Mouse (Mus musculus) gonadal fat pad, adult 2 months (tissue): Measurements from ENCODE around the gene Hibadh. TPM values are rescaled to one million over a fixed set of nuclear protein-coding genes. Genes with fewer than 3 reads are reported as not detected.

ENCODE experiments used
- DNase-seq: peaks from one replicate; pipeline ENCODE4 v3.0.0-alpha.2; 2012; ENCODE audit warnings: low read depth
- polyA plus RNA-seq: library from polyadenylated mRNA; depleted of rRNA; stranded (reverse); fragments of >200 nt; gene quantifications from 2 replicates; pipeline ENCODE4 v1.2.3, GENCODE M21; 2012

Gene Hibadh
- polyA plus RNA-seq, 1 experiment: 87.0 TPM

DNA sequence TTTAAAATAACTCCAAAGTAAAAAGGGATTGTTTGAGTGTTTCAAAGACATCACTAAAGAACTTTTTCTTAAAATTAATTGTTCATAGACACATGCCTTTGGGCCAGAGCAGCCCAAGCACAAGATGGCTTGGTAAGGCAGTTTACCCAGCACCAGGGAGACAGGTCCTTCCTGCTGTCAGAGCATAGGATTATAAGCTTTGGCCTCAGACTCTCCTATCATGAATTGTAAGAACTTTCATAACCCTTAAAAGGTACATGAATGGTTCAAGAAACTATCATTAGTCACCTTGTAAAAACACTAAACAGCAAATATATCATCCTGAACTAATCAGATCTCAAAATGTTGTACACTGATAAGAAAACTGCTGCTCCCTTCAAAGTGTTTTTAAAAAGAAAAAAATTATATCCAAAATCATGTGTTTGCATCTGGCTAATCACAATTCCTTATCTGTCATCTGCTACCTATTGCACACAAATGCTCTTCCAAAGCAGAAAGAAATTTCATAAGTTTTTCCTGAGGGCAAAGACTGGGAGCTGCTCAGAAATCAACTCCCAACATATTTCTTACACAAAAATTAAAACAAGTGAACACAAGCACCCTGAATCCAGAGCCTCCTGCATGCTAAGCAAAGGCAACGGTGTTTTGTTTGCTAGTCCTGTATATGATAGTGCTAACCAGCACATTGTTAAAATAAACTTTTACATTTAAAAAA lies 1.6 kb downstream of the Hibadh start:
- DNase-seq: peak; percentile 64

DNA sequence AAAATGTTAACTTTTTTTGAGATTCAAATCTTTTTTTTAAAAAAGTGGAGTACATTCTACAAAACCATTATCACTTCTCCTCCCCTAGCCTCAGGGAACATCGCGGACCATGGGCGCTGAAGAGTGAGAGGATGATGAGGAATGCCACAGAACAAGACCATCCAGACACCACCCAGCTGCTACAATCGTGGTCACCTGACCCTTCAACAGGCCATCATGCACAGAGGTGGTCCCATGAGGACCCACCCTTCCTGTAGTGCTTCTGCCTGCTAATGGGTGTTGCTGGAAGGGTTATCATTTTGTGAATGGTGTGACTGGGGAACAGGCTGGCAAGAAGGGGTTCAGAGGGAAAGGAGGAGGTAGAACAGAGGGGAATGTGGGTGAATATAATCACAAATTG lies 2.9 kb downstream of the Hibadh start:
- DNase-seq: no peak

DNA sequence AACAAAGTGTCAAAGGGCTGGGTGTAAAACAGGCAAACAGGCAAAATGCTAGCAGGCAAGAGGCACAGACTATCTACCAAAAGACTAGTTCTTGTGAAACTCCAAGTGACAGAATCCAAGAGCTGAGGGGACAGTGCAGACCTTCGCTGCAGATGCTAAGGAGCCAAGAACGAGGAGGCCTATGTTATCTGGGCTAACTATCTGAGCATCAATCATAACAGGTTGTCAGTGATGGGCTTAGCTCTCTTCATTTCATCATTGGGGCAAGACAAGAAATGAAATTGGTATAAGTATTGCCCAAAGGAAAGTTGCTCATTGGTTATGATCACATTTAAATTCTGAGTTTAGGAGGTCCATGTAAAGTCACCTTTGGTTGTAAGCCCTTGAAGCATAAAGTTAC lies 4.8 kb downstream of the Hibadh start:
- peak; percentile 78 for DNase-seq

DNA sequence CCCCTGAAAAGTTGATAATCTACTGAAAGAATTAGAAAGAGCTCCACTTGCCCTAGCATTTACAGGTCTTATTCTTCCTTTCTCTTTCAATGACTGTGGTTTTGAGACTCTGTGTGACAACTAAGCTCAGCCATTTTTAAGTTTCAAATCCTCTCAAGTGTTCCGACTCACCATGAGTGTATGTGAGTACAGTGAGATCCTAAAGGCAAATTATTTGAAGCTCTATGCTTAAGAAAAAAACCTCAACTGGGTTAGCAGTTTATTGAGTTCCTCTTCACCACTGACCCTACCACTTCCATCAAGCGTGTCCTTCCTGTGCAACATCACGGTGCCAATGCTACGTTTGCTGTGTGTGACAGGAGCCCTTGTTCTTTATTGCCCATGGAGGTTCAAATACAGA lies 9.6 kb downstream of the Hibadh start:
- no peak for DNase-seq

DNA sequence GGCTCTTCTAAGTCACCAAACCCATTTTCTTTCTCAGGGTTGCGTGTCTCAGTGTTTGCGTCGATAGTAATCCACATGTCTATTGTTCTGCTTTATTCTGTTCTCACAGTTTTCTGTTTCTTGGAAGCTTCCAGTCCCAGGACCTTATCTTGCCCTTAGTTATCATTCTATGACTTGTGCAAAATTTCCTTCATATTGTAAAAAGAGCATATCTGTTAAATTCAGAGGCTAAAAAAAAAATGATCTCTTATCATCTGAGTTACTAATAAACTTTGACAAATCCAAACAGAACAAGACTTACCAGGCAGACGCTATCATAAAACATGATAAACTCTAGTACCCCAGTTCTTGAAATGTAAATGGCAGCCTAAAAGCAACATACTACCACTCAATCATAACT lies 11.0 kb downstream of the Hibadh start:
- no peak for DNase-seq

DNA sequence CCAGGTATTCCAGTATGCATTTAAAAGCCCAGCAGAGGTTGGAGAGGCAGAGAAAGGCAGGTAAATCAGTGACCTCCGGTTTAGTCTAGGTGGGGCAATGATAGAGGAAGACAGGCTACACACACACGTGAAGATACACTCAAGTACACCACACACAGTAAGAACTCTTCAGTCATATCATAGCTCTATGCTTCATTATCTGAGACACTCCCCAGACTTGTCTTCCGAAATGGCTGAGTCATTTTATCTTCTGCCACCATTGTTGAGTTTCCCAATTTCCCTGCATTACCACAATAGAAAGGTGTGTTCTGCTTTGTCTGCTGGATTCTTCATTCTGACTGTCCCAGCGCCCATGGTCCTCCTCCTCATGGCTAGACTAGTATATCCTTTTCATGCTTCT lies 13.5 kb downstream of the Hibadh start:
- DNase-seq: no peak

DNA sequence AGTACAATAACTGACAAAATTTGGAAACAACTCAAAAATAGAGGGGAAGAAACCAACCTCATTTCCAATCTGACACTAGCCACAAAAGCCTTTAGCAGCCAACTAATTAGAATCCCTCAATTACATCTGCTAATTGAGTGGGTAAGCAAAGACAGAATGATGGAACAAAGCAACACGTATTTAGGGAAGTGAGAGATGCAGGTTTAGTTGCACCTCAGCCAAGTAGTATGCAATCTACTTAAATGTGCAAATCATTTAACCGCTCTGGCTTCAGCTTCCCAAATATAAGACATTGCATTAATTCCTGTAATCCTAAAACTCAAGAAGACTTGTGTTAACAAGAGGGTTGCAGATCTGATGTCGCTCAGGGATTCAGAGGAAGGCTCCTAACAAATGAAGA lies 16.4 kb downstream of the Hibadh start:
- no peak for DNase-seq

DNA sequence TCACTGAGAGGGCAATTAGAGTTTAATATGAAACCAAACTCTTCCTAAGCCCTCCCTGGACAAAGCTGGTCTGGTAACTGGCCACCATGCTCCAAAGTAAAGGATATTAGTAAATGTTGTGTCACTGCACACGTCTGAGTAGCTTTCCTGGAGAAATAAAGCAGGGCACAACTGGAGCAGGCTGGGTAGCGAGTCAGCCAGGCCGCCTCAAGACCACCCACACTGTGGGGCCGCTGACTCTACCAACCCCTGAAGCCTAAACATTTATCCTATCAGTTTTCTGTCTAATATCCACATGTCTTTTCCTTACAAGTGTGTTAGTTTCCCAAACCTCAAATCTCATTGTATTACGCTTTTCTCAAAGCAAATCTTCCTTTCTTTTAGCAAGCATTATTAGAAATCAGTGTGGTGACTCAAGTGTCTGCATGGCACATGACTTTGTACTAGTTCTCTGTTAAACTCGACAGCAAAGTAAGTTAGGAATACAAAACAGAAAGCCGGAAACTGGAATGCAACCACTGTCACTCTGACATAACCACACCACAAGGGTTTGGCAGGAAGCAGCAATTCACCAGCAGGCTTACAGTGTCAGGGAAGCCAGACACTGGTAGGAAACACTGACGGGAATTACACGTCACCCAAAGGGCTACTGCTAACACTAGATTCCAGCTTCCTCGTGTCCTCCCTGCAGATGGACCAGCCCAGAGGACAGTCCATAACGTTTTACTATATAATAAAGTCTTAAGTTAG lies 18.3 kb downstream of the Hibadh start:
- DNase-seq: no peak

DNA sequence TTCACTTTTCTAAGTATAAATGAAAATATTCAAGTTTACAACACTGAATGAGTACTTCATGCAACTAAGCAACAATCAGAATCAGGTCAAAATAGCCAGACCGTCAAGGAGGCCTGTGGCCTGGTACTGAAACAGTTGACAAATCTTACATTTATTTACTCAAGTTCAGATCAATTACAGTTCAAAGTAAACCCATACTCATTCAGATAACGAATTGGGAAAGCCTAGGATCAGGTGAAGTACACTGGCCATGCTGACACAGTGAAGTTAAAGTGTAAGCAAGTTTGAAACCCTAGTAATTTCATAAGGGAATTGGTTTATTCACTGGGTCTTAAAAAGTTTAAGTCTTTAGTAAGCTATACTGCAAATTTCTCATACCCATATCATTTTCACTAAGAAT lies 20.1 kb downstream of the Hibadh start:
- no peak for DNase-seq

DNA sequence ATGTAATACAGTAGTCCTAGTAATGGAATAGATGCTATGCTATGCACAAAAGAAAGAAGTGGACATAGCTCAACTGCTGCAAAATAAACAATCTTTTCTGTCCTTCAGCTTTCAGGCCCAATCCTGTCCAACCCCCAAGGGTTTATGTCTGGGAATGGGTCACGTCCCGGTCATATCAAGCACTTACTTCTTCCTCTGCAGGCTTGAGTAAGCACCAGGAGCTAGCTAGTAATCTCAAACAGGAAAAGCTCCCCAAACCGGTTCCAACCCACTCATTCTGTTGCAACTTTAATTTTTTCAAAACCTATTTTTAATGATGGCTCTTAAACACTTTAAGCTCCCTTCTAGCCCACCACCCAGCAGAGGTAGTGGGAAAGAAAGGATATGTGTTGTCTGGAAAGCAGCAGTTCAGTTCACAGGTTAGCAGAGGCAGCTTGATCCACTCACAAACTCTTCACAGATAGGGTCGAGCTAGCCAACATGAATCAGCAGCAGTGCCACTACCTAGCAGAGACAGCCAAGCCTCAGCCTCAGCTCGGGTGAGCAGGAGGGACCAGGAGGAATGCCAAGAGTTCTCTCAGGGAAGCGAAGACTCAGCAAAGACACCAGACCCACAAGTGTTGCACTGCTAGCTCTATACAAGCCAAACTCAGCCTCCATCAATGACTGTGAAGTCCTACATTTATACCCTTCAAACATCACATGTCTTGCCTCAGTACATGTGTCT lies 30.4 kb downstream of the Hibadh start:
- peak; percentile 96 for DNase-seq

DNA sequence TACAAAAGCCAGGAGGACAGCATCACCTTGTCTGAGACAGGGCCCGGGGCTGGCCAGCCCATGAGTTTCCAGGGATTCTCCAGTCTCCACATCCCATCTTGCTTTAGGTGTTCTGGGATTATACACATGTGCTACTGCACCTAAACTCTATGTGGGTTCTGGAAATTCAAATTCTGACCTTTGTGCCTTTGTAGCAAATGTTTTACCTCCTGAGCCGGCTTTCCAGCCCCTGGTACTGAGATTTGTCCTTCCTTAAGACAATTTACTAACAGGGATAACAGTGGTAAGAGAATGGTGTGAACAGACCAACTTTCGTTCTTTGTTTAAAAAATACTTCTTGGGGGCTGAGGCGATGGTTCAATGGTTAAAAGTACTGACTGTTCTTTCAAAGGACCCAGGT lies 32.1 kb downstream of the Hibadh start:
- DNase-seq: no peak

DNA sequence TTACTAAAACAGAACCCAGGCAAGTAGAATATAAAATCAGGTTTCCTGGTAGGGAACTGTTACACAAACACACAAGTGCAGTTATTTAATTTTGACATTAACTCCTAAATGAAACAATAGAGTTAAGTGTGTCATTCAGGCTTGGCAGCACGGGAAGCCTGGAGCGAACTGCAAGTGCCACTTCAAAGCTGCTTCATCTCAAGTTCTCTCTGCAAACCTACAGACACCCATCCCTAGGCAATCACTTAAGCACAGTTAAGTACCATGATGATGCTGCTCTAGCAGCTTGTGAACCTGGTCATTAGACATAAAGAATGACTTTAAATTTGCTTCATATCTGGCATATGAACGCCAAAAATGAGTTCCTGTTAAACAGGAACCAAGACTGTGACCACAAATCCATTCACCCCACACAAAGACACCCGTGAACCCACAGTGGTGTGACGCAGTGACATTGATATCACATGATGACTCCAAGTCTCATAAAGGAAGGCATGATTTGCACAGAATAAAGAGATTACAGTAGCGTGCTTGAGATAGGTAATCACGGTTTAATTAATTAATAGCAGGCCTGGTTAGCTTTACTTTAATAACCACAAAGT lies 33.3 kb downstream of the Hibadh start:
- no peak for DNase-seq

DNA sequence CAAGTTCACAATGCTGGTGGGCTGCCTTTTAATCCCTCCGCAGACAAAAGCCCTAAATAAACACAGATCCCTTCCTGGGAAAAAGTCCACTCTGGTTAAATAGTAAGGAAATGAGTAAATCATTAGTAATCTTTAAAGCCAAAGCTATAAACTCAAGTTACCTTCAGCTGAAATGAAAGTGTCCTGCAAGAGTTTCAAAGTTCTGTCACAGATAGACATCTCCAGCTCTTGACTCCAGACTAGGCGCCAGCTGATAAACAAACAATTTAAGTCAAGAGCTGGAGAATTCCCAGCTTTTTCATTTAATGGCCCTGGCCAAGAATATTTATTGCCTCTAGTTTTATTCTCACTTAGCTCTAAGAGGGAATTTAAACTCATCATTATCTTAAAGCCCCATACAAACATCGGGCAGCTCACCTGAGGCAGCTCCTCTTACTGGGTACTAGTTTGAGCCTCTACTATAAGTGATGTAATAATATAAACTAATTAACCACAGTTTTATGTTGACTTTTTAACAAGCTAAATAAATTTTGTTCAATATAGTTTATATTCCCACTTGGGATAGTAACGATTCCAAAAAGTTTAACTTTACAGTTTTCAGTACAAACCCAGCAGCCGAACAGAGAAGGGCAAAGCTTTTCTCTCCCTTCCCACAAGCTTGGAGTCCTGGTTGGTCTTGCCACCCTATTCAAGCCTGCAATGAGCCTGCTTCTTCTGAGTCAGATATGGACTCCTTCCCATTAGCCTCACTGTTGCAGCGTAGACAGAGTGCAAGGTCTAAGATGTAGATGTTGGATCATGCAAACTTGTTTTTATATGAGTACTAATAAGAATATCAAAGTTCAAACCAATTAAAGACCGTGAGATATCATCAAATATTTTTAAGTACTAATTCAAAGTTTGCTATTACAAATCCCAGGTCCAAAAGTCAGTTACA lies 38.2 kb downstream of the Hibadh start:
- DNase-seq: no peak

DNA sequence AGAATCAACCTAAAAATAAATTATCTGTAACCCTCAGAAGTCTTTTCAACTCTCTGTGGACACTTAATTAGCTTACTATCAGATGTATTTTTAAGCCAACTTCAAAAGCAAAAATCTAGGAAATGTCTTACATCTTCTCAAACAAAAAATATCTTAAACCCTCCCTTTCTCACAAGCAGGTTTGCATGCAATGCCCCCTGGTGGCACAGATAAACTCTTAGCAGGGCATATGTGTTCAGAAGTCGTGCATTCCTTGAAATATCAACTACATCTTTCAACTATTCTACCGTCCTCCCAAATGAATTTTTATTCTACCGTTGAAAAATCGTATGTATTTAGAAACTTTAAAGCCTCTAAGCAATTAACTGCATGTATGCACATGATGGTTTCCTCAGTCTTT lies 39.1 kb downstream of the Hibadh start:
- DNase-seq: no peak

DNA sequence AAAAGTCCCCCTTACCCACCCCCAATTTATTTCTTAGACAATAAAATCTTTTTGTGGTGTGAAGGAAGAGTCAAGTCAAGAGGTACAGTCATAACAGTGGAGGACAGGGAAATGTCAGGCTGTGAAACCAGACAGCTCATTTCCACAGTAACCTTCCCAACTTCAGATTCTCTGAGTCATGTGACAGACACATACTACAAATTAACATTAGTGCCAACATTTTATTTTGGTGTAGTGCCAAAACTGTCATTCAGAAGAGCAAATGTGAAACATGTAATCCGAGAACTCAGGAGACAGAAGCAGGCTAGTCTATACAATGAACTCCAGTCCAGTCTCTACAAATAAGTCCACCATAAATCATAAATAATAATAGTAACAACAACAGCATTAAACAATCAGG lies 45.4 kb downstream of the Hibadh start:
- no peak for DNase-seq

DNA sequence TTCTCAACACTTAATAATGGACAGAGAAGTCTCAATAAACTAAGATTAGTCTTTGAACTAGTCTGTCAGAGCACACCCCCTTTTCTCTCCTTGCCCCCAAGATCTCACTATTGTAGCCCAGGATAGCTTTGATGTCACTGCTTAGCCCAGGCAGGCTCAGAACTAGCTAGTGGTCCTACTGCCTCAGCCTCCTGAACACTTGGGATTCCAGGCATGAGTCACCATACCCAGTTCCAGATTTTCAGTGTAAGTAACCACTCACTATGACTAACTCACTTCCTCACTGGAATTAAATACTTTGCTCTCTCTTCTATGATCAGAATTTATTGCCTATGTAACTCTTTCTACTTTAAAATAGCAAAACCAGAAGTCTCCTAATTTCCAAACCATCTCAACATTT lies 53.6 kb downstream of the Hibadh start:
- no peak for DNase-seq

DNA sequence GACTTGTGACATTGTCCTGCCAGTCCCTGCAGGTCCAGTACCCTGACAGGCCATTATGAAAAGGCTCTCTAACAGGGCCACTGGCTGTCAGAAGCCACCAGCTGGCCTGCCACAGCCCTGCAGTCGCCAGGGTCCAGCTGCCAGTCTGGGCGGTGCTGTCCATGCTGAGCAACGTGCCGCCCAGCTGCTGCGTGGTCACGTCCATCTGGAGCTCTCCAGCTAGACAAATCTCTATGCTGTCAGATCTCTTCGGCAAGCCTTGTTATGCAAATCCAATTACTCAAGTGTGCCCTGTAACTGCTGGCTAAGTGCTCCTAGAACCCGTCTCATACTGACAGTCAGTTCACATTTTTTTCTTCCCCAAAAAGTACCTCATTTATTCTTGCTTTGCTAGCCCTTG lies 55.8 kb downstream of the Hibadh start:
- DNase-seq: no peak

DNA sequence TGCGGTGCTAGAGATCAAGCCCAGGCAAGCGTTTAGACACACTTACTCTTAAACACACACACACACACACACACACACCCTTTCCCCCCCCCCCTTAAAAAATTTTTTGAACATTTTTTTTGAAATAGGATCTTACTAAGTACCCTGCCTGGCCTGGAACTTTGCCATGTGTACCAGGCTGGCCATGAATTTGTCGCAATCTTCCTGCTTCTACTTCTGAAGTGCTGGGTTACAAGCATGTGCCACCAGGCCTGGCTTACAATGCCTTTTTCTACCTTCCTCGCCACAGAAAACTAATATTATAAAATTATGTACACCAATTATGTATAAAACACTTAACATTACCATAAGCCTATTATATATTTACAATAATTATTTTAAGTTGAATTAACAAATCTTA lies 59.1 kb downstream of the Hibadh start:
- no peak for DNase-seq

DNA sequence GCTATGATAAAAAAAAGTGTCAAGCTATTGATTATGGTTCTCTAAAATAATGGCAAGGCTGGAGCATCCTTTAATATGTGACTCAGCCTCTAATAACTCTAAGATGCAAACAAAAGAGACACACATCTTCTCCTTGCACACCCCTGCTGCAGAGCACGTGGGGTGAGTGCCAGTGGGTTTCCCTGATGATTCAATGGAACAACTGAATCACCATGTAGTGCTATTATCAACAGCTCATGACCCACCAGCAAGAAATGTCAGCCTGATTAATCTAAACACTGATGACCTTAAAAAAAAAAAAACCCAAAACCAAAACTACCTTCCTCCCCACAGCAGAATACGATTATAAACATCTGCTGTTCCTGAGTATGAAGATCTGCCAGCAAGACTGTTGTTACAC lies 61.9 kb downstream of the Hibadh start:
- no peak for DNase-seq

DNA sequence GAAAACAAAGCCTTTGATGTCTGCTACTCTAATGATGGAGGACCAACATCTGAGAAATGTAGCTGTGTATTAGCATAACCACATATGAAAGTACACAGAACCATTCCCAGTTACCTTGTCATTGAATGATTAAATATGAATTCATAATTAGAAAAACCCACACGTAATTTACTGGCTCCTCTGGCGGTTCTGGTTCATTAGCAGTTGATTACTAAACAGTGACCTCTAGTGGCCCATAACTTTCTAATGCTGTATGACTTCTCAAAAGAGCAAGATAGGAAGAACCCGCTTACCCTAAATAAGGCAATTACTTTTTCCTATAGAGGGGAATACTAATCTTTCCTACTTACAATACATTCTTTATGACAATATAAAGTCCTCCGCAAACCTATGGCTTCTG lies 62.9 kb downstream of the Hibadh start:
- no peak for DNase-seq

DNA sequence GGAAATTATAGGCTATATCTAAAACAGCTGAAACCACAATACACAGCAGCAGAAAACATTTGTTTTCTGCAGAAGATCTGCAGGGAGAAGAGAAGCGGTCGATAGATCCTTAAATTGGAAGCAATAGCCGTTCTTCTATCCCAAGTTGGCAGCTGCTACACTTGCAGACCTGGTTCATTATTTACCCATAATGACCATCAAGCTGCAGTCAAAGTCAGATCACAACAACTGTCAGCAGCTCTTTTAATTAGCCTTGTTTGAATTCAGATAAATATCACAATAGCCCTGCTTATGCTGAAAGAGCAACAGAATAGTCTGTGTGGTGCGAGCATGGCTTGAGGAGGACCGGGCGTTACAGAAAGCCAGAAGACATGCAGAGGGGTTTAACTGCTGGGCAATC lies 71.5 kb downstream of the Hibadh start:
- no peak for DNase-seq
